Mouse (Mus musculus) intestine, embryonic 14.5 days (tissue): ENCODE results near the gene Nes. TPM values are rescaled to one million over a fixed set of nuclear protein-coding genes. Genes with fewer than 3 reads are reported as not detected.

Experiments
- ATAC-seq: fragments of 200-750 bp; cut with Nextera tagmentation; replicated peaks from 2 replicates; pipeline ENCODE4 v1.8.0; 2017; ENCODE audit warnings: low read depth, moderate number of reproducible peaks, moderate TSS enrichment, moderate library complexity; ENCODE audit not compliant: low FRiP score, low TSS enrichment
- DNase-seq: peaks from one replicate; pipeline ENCODE4 v3.0.0-alpha.2; 2018; ENCODE audit warnings: low spot score
- H3K27ac ChIP-seq: fragments of 300-500 bp; sonication (generic); 2 replicates; pipeline ENCODE4 v1.5.1; 2014; ENCODE audit warnings: low read depth, mild to moderate bottlenecking, control low read depth
- H3K27me3 ChIP-seq: fragments of 300-500 bp; sonication (generic); replicated peaks from 2 replicates; pipeline ENCODE4 v1.6.1; 2014; ENCODE audit warnings: low read length, control low read depth; ENCODE audit not compliant: control insufficient read depth, insufficient read depth
- H3K36me3 ChIP-seq: fragments of 300-500 bp; sonication (generic); 2 replicates; pipeline ENCODE4 v1.6.1; 2014; ENCODE audit warnings: low read length, control low read depth; ENCODE audit not compliant: control insufficient read depth, insufficient read depth
- H3K4me1 ChIP-seq: fragments of 300-500 bp; sonication (generic); replicated peaks from 2 replicates; pipeline ENCODE4 v1.6.1; 2014; ENCODE audit warnings: low read length, control low read depth, mixed read lengths; ENCODE audit not compliant: control insufficient read depth, insufficient read depth
- H3K4me2 ChIP-seq: fragments of 300-500 bp; sonication (generic); 2 replicates; pipeline ENCODE4 v1.6.1; 2014; ENCODE audit warnings: low read length
- H3K4me3 ChIP-seq: fragments of 300-500 bp; sonication (generic); 2 replicates; pipeline ENCODE4 v1.5.1; 2014; ENCODE audit warnings: low read depth, low read length, control low read depth, mixed read lengths
- H3K9ac ChIP-seq: fragments of 300-500 bp; sonication (generic); 2 replicates; pipeline ENCODE4 v1.6.1; 2014; ENCODE audit warnings: mild to moderate bottlenecking, low read length
- H3K9me3 ChIP-seq: fragments of 300-500 bp; sonication (generic); 2 replicates; pipeline ENCODE4 v1.6.1; 2016; ENCODE audit warnings: low read length, control low read depth; ENCODE audit not compliant: control insufficient read depth
- WGBS: fragments of 180-500 bp; shearing (Covaris S2); extraction: QIAGEN DNeasy Blood & Tissue Kit; methylation state at CpG from one replicate; pipeline ENCODE4 v1.1.7; 2014; 5-methylcytosine and 5-hydroxymethylcytosine counted together
- polyA plus RNA-seq: library from polyadenylated mRNA; unstranded; fragments of >200 nt; fragmentation: Nextera tagmentation; extraction: Ambion mirVana; gene quantifications from 2 replicates; pipeline ENCODE4 v1.2.1, GENCODE M21; 2014

The Nes gene
- polyA plus RNA-seq, result 11.9 and 13.4 TPM in 2 replicates

GRCm38 (mm10) chr3:87970939-87971488, at the start of gene Nes:
Nes (plus strand) TSS chr3:87971078.
- Histone ChIP-seq H3K9me3 (no peaks in the 10 kb centered on the region), H3K4me1 (peaks cover 37% of the 10 kb centered on the region), H3K4me2 (peak within 1 kb of the TSS; percentile 86), H3K27ac (no peak within 1 kb of the TSS; the same call in 1 of the 2 replicates), H3K4me3 (peak within 1 kb of the TSS; percentile 56), H3K9ac (peak within 1 kb of the TSS; percentile 61), H3K27me3 (no peaks in the 10 kb centered on the region), H3K36me3 (peaks cover 8% of the 10 kb centered on the region)
- ATAC-seq, result peak; percentile 74
- peak; percentile 91 for DNase-seq
- under 1% methylated on average over 44 of the region's 44 CpGs for WGBS

GRCm38 (mm10) chr3:87924996-87925395, 45.9 kb upstream of the Nes start:
- H3K27me3 ChIP-seq, result no peaks in the 10 kb centered on the region
- H3K9ac ChIP-seq, result no peak overlapping the region
- no peak overlapping the region for H3K4me2 ChIP-seq
- DNase-seq, result no peak
- H3K4me3 ChIP-seq, result no peak overlapping the region
- no peak overlapping the region for H3K27ac ChIP-seq
- 81% methylated on average over 7 of the region's 7 CpGs for WGBS
- H3K9me3 ChIP-seq, result no peaks in the 10 kb centered on the region
- peaks cover 65% of the 10 kb centered on the region for H3K36me3 ChIP-seq
- H3K4me1 ChIP-seq, result peaks cover 7% of the 10 kb centered on the region
- ATAC-seq, result no peak

GRCm38 (mm10) chr3:87927452-87927851, 43.4 kb upstream of the Nes start:
- WGBS, result 92% methylated on average over 5 of the region's 5 CpGs
- no peak overlapping the region for H3K27ac ChIP-seq
- no peaks in the 10 kb centered on the region for H3K9me3 ChIP-seq
- no peak overlapping the region for H3K9ac ChIP-seq
- H3K27me3 ChIP-seq, result no peaks in the 10 kb centered on the region
- no peak for DNase-seq
- H3K4me2 ChIP-seq, result no peak overlapping the region
- no peak for ATAC-seq
- H3K4me3 ChIP-seq, result no peak overlapping the region
- peaks cover 19% of the 10 kb centered on the region for H3K4me1 ChIP-seq
- peaks cover 70% of the 10 kb centered on the region for H3K36me3 ChIP-seq

DNA sequence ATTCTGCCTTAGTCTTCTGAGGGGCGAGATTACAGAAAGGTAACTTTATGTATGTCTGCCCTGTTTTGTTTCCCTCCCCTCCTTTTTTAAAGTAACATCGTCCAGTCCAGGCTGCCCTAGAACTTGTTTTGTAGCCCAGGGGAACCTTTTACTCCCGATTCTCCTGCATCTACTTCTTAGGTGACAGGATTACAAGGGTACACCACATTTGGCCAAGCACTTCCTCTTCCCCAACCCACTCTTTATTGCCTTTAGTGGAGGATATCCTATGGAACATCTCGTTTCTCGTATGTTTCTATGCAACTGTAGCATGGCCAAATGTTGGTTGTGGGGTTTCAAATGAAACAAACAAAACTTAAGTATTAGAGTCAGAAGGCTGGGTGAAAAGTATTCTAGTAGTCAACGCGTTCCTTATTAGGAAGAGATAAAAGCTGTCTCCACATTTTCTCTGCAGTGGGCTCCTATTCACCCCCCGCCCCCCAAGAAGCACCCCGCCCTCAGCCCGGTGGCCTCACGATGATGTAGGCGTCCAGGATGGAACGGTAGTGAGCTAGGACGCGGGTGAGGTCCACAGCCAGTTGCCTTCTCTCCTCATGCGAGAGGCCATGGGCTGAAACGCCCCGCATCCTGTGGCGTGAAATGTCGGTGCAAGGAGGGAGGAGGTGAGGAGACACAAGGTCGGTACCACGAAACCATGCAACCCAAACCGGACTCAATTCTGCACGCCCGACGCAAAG, 41.4 kb upstream of the Nes start:
- peaks cover 19% of the 10 kb centered on the region for H3K4me1 ChIP-seq
- WGBS, result 6% methylated on average over 26 of the region's 26 CpGs
- no peaks in the 10 kb centered on the region for H3K27me3 ChIP-seq
- H3K9me3 ChIP-seq, result no peaks in the 10 kb centered on the region
- peaks cover 69% of the 10 kb centered on the region for H3K36me3 ChIP-seq
- H3K4me3 ChIP-seq, result peak overlapping the region; percentile 82
- ATAC-seq, result peak; percentile 34
- peak overlapping the region; percentile 77 for H3K9ac ChIP-seq
- peak overlapping the region; percentile 67 for H3K4me2 ChIP-seq
- peak overlapping the region; percentile 83 for H3K27ac ChIP-seq
- no peak for DNase-seq

DNA sequence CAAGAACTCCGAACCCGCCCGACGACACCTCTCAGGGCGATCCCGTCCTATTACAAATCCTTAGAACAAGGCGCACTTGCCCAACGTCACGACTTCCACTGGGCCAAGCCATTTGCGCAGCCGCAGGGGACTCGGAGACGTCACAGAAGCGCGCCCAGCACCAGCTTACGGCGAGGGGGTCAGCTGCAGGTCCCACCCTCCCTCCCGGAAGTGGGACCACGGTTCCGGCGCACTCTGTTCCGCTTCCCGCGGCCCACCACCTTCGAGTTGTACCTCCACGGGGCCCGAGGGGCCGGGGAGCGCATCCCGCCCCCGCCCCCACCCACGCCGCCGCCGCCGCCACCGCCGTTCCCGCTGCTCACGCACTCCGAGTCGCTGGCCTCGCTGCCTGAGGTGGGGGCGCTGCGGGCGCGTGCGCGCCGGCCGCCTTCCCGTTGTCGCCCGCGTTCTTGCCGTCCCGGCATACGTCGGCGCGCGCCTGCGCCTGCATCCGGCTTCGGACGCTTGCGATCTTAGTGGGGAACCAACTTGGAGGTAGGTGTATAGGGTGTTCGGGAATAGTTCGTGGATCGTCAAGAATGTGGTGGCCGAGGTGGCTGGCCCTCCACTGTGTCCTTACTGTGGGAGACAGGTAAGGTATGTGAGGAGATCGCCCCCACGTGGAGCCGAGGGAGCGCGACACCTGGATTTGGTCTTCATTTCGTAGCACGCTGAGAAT, 40.6 kb upstream of the Nes start, which contains the start of the genes Isg20l2 and Rrnad1:
Gene Isg20l2 (plus strand): TSS at position 237 of the 718 bp plus-strand sequence.
Gene Rrnad1 (minus strand): TSS at position 640 of the 718 bp plus-strand sequence.
- peak within 1 kb of the TSS; percentile 83 for H3K27ac ChIP-seq
- DNase-seq (peak; percentile 99), ATAC-seq (peak; percentile 98)
- peak within 1 kb of the TSS; percentile 82 for H3K4me3 ChIP-seq
- peaks cover 64% of the 10 kb centered on the region for H3K36me3 ChIP-seq
- under 1% methylated on average over 76 of the region's 78 CpGs for WGBS
- H3K9me3 ChIP-seq, result no peaks in the 10 kb centered on the region
- peaks cover 19% of the 10 kb centered on the region for H3K4me1 ChIP-seq
- no peaks in the 10 kb centered on the region for H3K27me3 ChIP-seq
- H3K9ac ChIP-seq, result peak within 1 kb of the TSS; percentile 77
- peak within 1 kb of the TSS; percentile 80 for H3K4me2 ChIP-seq

DNA sequence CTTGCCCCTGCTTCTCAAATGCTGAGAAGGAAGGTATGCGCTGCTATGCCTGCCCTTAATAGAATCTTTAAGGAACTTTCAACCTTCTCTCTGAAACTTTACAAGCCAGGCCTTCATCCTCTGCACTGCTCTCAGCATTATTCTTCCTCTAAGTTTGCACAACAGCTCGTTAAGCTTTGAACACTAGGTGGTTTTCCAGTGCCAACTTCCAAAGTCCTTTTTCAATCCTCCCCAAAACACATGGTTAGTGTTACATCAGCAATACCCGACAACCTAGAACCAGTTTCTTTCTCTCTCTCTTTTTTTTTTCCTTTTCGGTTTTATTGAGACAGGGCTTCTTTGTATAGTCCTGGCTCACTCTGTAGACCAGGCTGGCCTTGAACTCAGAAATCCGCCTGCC, 36.9 kb upstream of the Nes start:
- H3K27me3 ChIP-seq, result no peaks in the 10 kb centered on the region
- ATAC-seq (no peak), DNase-seq (no peak)
- H3K4me2 ChIP-seq, result no peak overlapping the region
- H3K4me3 ChIP-seq, result no peak overlapping the region
- H3K36me3 ChIP-seq, result peaks cover 66% of the 10 kb centered on the region
- no peak overlapping the region for H3K9ac ChIP-seq
- WGBS, result 83% methylated on average over 5 of the region's 5 CpGs
- no peak overlapping the region for H3K27ac ChIP-seq
- H3K9me3 ChIP-seq, result no peaks in the 10 kb centered on the region
- peaks cover 24% of the 10 kb centered on the region for H3K4me1 ChIP-seq

GRCm38 (mm10) chr3:87934501-87934900, 36.4 kb upstream of the Nes start:
- no peaks in the 10 kb centered on the region for H3K9me3 ChIP-seq
- no peak overlapping the region for H3K4me3 ChIP-seq
- H3K36me3 ChIP-seq, result peaks cover 71% of the 10 kb centered on the region
- 59% methylated on average over 4 of the region's 4 CpGs for WGBS
- DNase-seq (no peak), ATAC-seq (no peak)
- H3K27ac ChIP-seq, result no peak overlapping the region
- no peak overlapping the region for H3K4me2 ChIP-seq
- H3K27me3 ChIP-seq, result no peaks in the 10 kb centered on the region
- peaks cover 20% of the 10 kb centered on the region for H3K4me1 ChIP-seq
- no peak overlapping the region for H3K9ac ChIP-seq

GRCm38 (mm10) chr3:87935201-87935600, 35.7 kb upstream of the Nes start:
- no peak for DNase-seq

More at GRCm38 (mm10) chr3:87935201-87935600, 35.7 kb upstream of the Nes start:
- WGBS, result 80% methylated on average over 4 of the region's 4 CpGs
- ATAC-seq, result no peak
- Histone ChIP-seq H3K4me2 (no peak overlapping the region), H3K27me3 (no peaks in the 10 kb centered on the region), H3K4me3 (no peak overlapping the region), H3K36me3 (peaks cover 78% of the 10 kb centered on the region), H3K4me1 (peaks cover 20% of the 10 kb centered on the region), H3K9ac (no peak overlapping the region), H3K9me3 (no peaks in the 10 kb centered on the region), H3K27ac (no peak overlapping the region)
